Mouse (Mus musculus): ENCODE data around the gene Ttc22. TPM values are rescaled to one million over a fixed set of nuclear protein-coding genes. Genes with fewer than 3 reads are reported as not detected.

Gene Ttc22
- polyA plus RNA-seq, 1 experiment from 2014 or later = 6.0 TPM

GRCm38 (mm10) chr4:106597055-106597454, 25.2 kb upstream of the Ttc22 start:
- Histone ChIP-seq H3K27me3 (no peaks in the 10 kb centered on the region), H3K9me3 (replicated peaks) (no peaks in the 10 kb centered on the region), H3K9ac (no peak overlapping the region), H3K4me1 (no peaks in the 10 kb centered on the region), H3K4me3 (replicated peaks) (no peak overlapping the region), H3K27ac (no peak overlapping the region), H3K4me2 (no peak overlapping the region), H3K36me3 (no peaks in the 10 kb centered on the region)
- WGBS = 84% methylated on average over 9 of the region's 9 CpGs
- ATAC-seq (replicated peaks; ENCODE audit: low FRiP score) = no peak

- Histone ChIP-seq H3K9ac (no peak overlapping the region), H3K27ac (no peak overlapping the region), H3K27me3 (no peaks in the 10 kb centered on the region), H3K9me3 (replicated peaks) (no peaks in the 10 kb centered on the region), H3K4me3 (replicated peaks) (no peak overlapping the region), H3K36me3 (no peaks in the 10 kb centered on the region), H3K4me1 (no peaks in the 10 kb centered on the region), H3K4me2 (no peak overlapping the region)
- WGBS = 85% methylated on average over 4 of the region's 4 CpGs
- no peak for ATAC-seq (replicated peaks; ENCODE audit: low FRiP score)
These were observed 24.5 kb upstream of the Ttc22 start for GRCm38 (mm10) chr4:106597741-106598140.

- WGBS = 62% methylated on average over 1 of the region's 1 CpGs
- Histone ChIP-seq H3K4me3 (replicated peaks) (no peak overlapping the region), H3K4me1 (no peaks in the 10 kb centered on the region), H3K27me3 (no peaks in the 10 kb centered on the region), H3K9ac (no peak overlapping the region), H3K9me3 (replicated peaks) (no peaks in the 10 kb centered on the region), H3K4me2 (no peak overlapping the region), H3K27ac (no peak overlapping the region), H3K36me3 (no peaks in the 10 kb centered on the region)
- no peak for ATAC-seq (replicated peaks; ENCODE audit: low FRiP score)
These were observed 22.8 kb upstream of the Ttc22 start for GRCm38 (mm10) chr4:106599415-106599814.

- Histone ChIP-seq H3K4me2 (no peak overlapping the region), H3K27me3 (no peaks in the 10 kb centered on the region), H3K9me3 (replicated peaks) (no peaks in the 10 kb centered on the region), H3K27ac (no peak overlapping the region), H3K4me1 (no peaks in the 10 kb centered on the region), H3K36me3 (no peaks in the 10 kb centered on the region), H3K9ac (no peak overlapping the region), H3K4me3 (replicated peaks) (no peak overlapping the region)
- 58% methylated on average over 4 of the region's 4 CpGs for WGBS
- ATAC-seq (replicated peaks; ENCODE audit: low FRiP score) = no peak
These were observed 21.5 kb upstream of the Ttc22 start for GRCm38 (mm10) chr4:106600770-106601169.

GRCm38 (mm10) chr4:106606639-106607554, 15.3 kb upstream of the Ttc22 start:
- no peaks in the 10 kb centered on the region for H3K36me3 ChIP-seq
- no peak overlapping the region for H3K9ac ChIP-seq
- no peaks in the 10 kb centered on the region for H3K9me3 ChIP-seq (replicated peaks)
- peak; percentile 87 for ATAC-seq (replicated peaks; ENCODE audit: low FRiP score)
- peak overlapping the region; percentile 45 for H3K4me2 ChIP-seq
- H3K27ac ChIP-seq = no peak overlapping the region
- H3K27me3 ChIP-seq = no peaks in the 10 kb centered on the region
- peaks cover 6% of the 10 kb centered on the region; the same call in 1 of the 2 replicates for H3K4me1 ChIP-seq
- H3K4me3 ChIP-seq (replicated peaks) = peak overlapping the region; percentile 3
- 41% methylated on average over 18 of the region's 18 CpGs for WGBS

GRCm38 (mm10) chr4:106607905-106608304, 14.3 kb upstream of the Ttc22 start:
- WGBS = 82% methylated on average over 1 of the region's 1 CpGs

GRCm38 (mm10) chr4:106613105-106613504, 9.1 kb upstream of the Ttc22 start:
- Histone ChIP-seq H3K4me2 (no peak overlapping the region), H3K36me3 (no peaks in the 10 kb centered on the region), H3K9me3 (replicated peaks) (no peaks in the 10 kb centered on the region), H3K9ac (no peak overlapping the region), H3K27me3 (peaks cover 20% of the 10 kb centered on the region), H3K4me1 (peaks cover 13% of the 10 kb centered on the region), H3K27ac (no peak overlapping the region), H3K4me3 (replicated peaks) (no peak overlapping the region)
- 81% methylated on average over 8 of the region's 8 CpGs for WGBS
- no peak for ATAC-seq (replicated peaks; ENCODE audit: low FRiP score)

More at GRCm38 (mm10) chr4:106607905-106608304, 14.3 kb upstream of the Ttc22 start:
- no peaks in the 10 kb centered on the region for H3K27me3 ChIP-seq
- peaks cover 6% of the 10 kb centered on the region; the same call in 1 of the 2 replicates for H3K4me1 ChIP-seq
- no peak overlapping the region for H3K27ac ChIP-seq
- H3K9me3 ChIP-seq (replicated peaks) = no peaks in the 10 kb centered on the region
- no peak overlapping the region for H3K4me2 ChIP-seq
- H3K36me3 ChIP-seq = no peaks in the 10 kb centered on the region
- no peak overlapping the region for H3K4me3 ChIP-seq (replicated peaks)
- H3K9ac ChIP-seq = no peak overlapping the region
- ATAC-seq (replicated peaks; ENCODE audit: low FRiP score) = no peak

GRCm38 (mm10) chr4:106613560-106613959, 8.7 kb upstream of the Ttc22 start:
- H3K27ac ChIP-seq = no peak overlapping the region
- no peak overlapping the region for H3K4me3 ChIP-seq (replicated peaks)
- H3K9me3 ChIP-seq (replicated peaks) = no peaks in the 10 kb centered on the region
- H3K27me3 ChIP-seq = peaks cover 20% of the 10 kb centered on the region
- no peaks in the 10 kb centered on the region for H3K36me3 ChIP-seq
- no peak for ATAC-seq (replicated peaks; ENCODE audit: low FRiP score)
- H3K4me1 ChIP-seq = peaks cover 13% of the 10 kb centered on the region
- no peak overlapping the region for H3K4me2 ChIP-seq
- WGBS = 69% methylated on average over 3 of the region's 3 CpGs
- no peak overlapping the region for H3K9ac ChIP-seq

- Histone ChIP-seq H3K4me3 (replicated peaks) (no peak overlapping the region), H3K9ac (no peak overlapping the region), H3K4me2 (no peak overlapping the region), H3K4me1 (peaks cover 13% of the 10 kb centered on the region), H3K36me3 (no peaks in the 10 kb centered on the region), H3K27ac (no peak overlapping the region), H3K9me3 (replicated peaks) (no peaks in the 10 kb centered on the region), H3K27me3 (peaks cover 20% of the 10 kb centered on the region)
- WGBS = 46% methylated on average over 7 of the region's 7 CpGs
- ATAC-seq (replicated peaks; ENCODE audit: low FRiP score) = peak; percentile 54
These were observed 7.9 kb upstream of the Ttc22 start for GRCm38 (mm10) chr4:106614180-106614797.

- no peak overlapping the region for H3K4me2 ChIP-seq
- H3K9me3 ChIP-seq (replicated peaks) = no peaks in the 10 kb centered on the region
- H3K4me1 ChIP-seq = peaks cover 13% of the 10 kb centered on the region
- ATAC-seq (replicated peaks; ENCODE audit: low FRiP score) = no peak
- H3K27me3 ChIP-seq = peaks cover 24% of the 10 kb centered on the region
- H3K4me3 ChIP-seq (replicated peaks) = no peak overlapping the region
- no peaks in the 10 kb centered on the region for H3K36me3 ChIP-seq
- H3K9ac ChIP-seq = no peak overlapping the region
- WGBS = 78% methylated on average over 9 of the region's 9 CpGs
- H3K27ac ChIP-seq = no peak overlapping the region
These were observed 7.4 kb upstream of the Ttc22 start for GRCm38 (mm10) chr4:106614881-106615280.

- WGBS = 84% methylated on average over 12 of the region's 12 CpGs
- H3K9ac ChIP-seq = no peak overlapping the region
- peaks cover 27% of the 10 kb centered on the region for H3K27me3 ChIP-seq
- no peaks in the 10 kb centered on the region for H3K9me3 ChIP-seq (replicated peaks)
- H3K4me3 ChIP-seq (replicated peaks) = no peak overlapping the region
- ATAC-seq (replicated peaks; ENCODE audit: low FRiP score) = no peak
- H3K4me2 ChIP-seq = no peak overlapping the region
- no peak overlapping the region for H3K27ac ChIP-seq
- H3K4me1 ChIP-seq = peaks cover 13% of the 10 kb centered on the region
- H3K36me3 ChIP-seq = no peaks in the 10 kb centered on the region
These were observed 6.6 kb upstream of the Ttc22 start for GRCm38 (mm10) chr4:106615637-106616036.

- under 1% methylated on average over 19 of the region's 19 CpGs for WGBS
- Histone ChIP-seq H3K27me3 (peaks cover 40% of the 10 kb centered on the region), H3K27ac (no peak within 1 kb of the TSS), H3K9me3 (replicated peaks) (no peaks in the 10 kb centered on the region), H3K4me1 (peaks cover 15% of the 10 kb centered on the region), H3K36me3 (no peaks in the 10 kb centered on the region), H3K4me3 (replicated peaks) (peak within 1 kb of the TSS; percentile 21; the same call in 1 of the 2 replicates), H3K4me2 (peak within 1 kb of the TSS; percentile 59), H3K9ac (no peak within 1 kb of the TSS)
- peak; percentile 27; the same call in 1 of the 2 replicates for ATAC-seq (replicated peaks; ENCODE audit: low FRiP score)
These were observed 5.2 kb upstream of the Ttc22 start, which contains the start of gene Lexm for GRCm38 (mm10) chr4:106617056-106617455. Gene Lexm, minus strand, starts transcription at chr4:106617241.

Measured in kidney, embryonic 15.5 days (tissue).